ENCODE assay signal across 8 mouse cellular contexts in genomic region chr14:46970673-46971072, GRCm38 (mm10).
DNase-seq lines count a peak whose midpoint lies in the region; ATAC-seq lines count a peak whose summit lies in the region.

No protein-coding gene starts in this region.

- H3K9ac ChIP-seq in forebrain, embryonic 15.5 days (replicated peaks): no peak overlapping the region
- no peak overlapping the region for H3K9ac ChIP-seq in forebrain, embryonic 12.5 days

- H3K4me2 ChIP-seq in forebrain, embryonic 15.5 days (replicated peaks): no peak overlapping the region
- no peak overlapping the region for H3K4me2 ChIP-seq in forebrain, embryonic 12.5 days

- H3K27ac ChIP-seq in forebrain, embryonic 15.5 days (replicated peaks): no peak overlapping the region
- no peak overlapping the region for H3K27ac ChIP-seq in forebrain, embryonic 12.5 days

- no peaks in the 10 kb centered on the region for H3K27me3 ChIP-seq in forebrain, embryonic 15.5 days
- H3K27me3 ChIP-seq in forebrain, embryonic 12.5 days: no peaks in the 10 kb centered on the region

- H3K36me3 ChIP-seq in forebrain, embryonic 15.5 days: no peaks in the 10 kb centered on the region
- H3K36me3 ChIP-seq in forebrain, embryonic 12.5 days (replicated peaks): no peaks in the 10 kb centered on the region

- no peak overlapping the region for H3K4me3 ChIP-seq in forebrain, embryonic 15.5 days
- H3K4me3 ChIP-seq in forebrain, embryonic 12.5 days (replicated peaks): no peak overlapping the region

- ATAC-seq in forebrain, embryonic 15.5 days (replicated peaks): 0 out of 2 replicates have a peak, but pooled peaks have one; percentile 53
- ATAC-seq in forebrain, embryonic 12.5 days (ENCODE audit: low FRiP score): no peak

- H3K4me1 ChIP-seq in forebrain, embryonic 15.5 days: no peaks in the 10 kb centered on the region
- H3K4me1 ChIP-seq in forebrain, embryonic 12.5 days: peaks cover 2% of the 10 kb centered on the region; the same call in 1 of the 2 replicates

- DNase-seq in left cerebral cortex, adult 18-20 months (ENCODE audit: low spot score in 2 of 2): peak; percentile 47 to 56
- no peak for DNase-seq in left cerebral cortex, adult 11 months (ENCODE audit: low spot score)
- DNase-seq in cerebellum, postnatal 10 days: peak; percentile 86 to 90
- peak; percentile 39 to 55 for DNase-seq in left cerebral cortex, postnatal 10 days (ENCODE audit: extremely low spot score in 1 of 2, low spot score in 2 of 2)
- no peak for DNase-seq in urinary bladder, postnatal 10 days (ENCODE audit: low spot score)
- DNase-seq in kidney, adult 8-10 months: no peak

- no peaks in the 10 kb centered on the region for H3K9me3 ChIP-seq in forebrain, embryonic 15.5 days
- no peaks in the 10 kb centered on the region for H3K9me3 ChIP-seq in forebrain, embryonic 12.5 days

- intact Hi-C loops in left cerebral cortex, postnatal 10 days (cut with DNase I): no loop called here

- 45% methylated on average over 3 of the region's 3 CpGs for WGBS in forebrain, embryonic 15.5 days
- 76% methylated on average over 3 of the region's 3 CpGs for WGBS in forebrain, embryonic 12.5 days

Comparison
In these comparisons a context has a peak if more than half of its experiments do, and no peak if none do; other contexts are left out.
1. DNase-seq: peak in left cerebral cortex, adult 18-20 months (2 of 2), cerebellum, postnatal 10 days (2 of 2) and left cerebral cortex, postnatal 10 days (2 of 2); none in left cerebral cortex, adult 11 months (single experiment), urinary bladder, postnatal 10 days (single experiment) and kidney, adult 8-10 months (0 of 2).